Mouse (Mus musculus) limb, embryonic 13.5 days (tissue): ENCODE results near the gene Nudt17. TPM values are rescaled to one million over a fixed set of nuclear protein-coding genes. Genes with fewer than 3 reads are reported as not detected.
"Not testable (repeated sequence)": the region's sequence is repeated elsewhere in the genome, so short reads cannot be mapped to it uniquely, and the experiment has no call there.

ENCODE experiments used
- ATAC-seq: fragments of 200-750 bp; cut with Nextera tagmentation; 2 replicates; pipeline ENCODE4 v1.8.0; 2017; ENCODE audit warnings: low read depth, moderate number of reproducible peaks, moderate TSS enrichment; ENCODE audit not compliant: low FRiP score
- H3K27ac ChIP-seq: fragments of 300-500 bp; sonication (generic); 2 replicates; pipeline ENCODE4 v1.5.1; 2015; ENCODE audit warnings: inconsistent platforms, mild to moderate bottlenecking, moderate library complexity
- H3K27me3 ChIP-seq: fragments of 300-500 bp; sonication (generic); 2 replicates; pipeline ENCODE4 v1.6.1; 2015; ENCODE audit warnings: mild to moderate bottlenecking, inconsistent platforms
- H3K36me3 ChIP-seq: fragments of 300-500 bp; sonication (generic); 2 replicates; pipeline ENCODE4 v1.6.1; 2015; ENCODE audit warnings: inconsistent platforms, mild to moderate bottlenecking, moderate library complexity
- H3K4me1 ChIP-seq: fragments of 300-500 bp; sonication (generic); 2 replicates; pipeline ENCODE4 v1.6.1; 2015; ENCODE audit warnings: inconsistent platforms
- H3K4me2 ChIP-seq: fragments of 300-500 bp; sonication (generic); replicated peaks from 2 replicates; pipeline ENCODE4 v1.6.1; 2015; ENCODE audit warnings: inconsistent platforms, mild to moderate bottlenecking, moderate library complexity
- H3K4me3 ChIP-seq: fragments of 300-500 bp; sonication (generic); 2 replicates; pipeline ENCODE4 v1.5.1; 2015; ENCODE audit warnings: moderate library complexity, mild to moderate bottlenecking, inconsistent platforms
- H3K9ac ChIP-seq: fragments of 300-500 bp; sonication (generic); 2 replicates; pipeline ENCODE4 v1.6.1; 2015; ENCODE audit warnings: mild to moderate bottlenecking, inconsistent platforms
- H3K9me3 ChIP-seq: fragments of 300-500 bp; sonication (generic); 2 replicates; pipeline ENCODE4 v1.6.1; 2016; ENCODE audit warnings: inconsistent platforms
- WGBS: fragments of 180-500 bp; shearing (Covaris S2); methylation state at CpG from one replicate; pipeline ENCODE4 v1.1.7; 2015; 5-methylcytosine and 5-hydroxymethylcytosine counted together
- polyA plus RNA-seq: library from polyadenylated mRNA; unstranded; fragments of >200 nt; fragmentation: Nextera tagmentation; extraction: Ambion mirVana; gene quantifications from 2 replicates; pipeline ENCODE4 v1.2.1, GENCODE M21; 2015

Nudt17 gene
- polyA plus RNA-seq, 1 experiment from 2014 or later: 13.8 TPM

- no peak for ATAC-seq
- Histone ChIP-seq H3K27ac (no peak overlapping the region), H3K9ac (peak overlapping the region; percentile 26; the same call in 1 of the 2 replicates), H3K36me3 (peaks cover 50% of the 10 kb centered on the region), H3K9me3 (no peaks in the 10 kb centered on the region), H3K4me3 (peak overlapping the region; percentile 1; the same call in 1 of the 2 replicates), H3K4me2 (peak overlapping the region; percentile 19; the same call in 1 of the 2 replicates), H3K27me3 (no peaks in the 10 kb centered on the region), H3K4me1 (peaks cover 28% of the 10 kb centered on the region)
- WGBS: 32% methylated on average over 19 of the region's 19 CpGs
These were observed 9.2 kb downstream of the Nudt17 start for GRCm38 (mm10) chr3:96698993-96699690.

GRCm38 (mm10) chr3:96696766-96697732 is 11.3 kb downstream of the Nudt17 start:
- peaks cover 31% of the 10 kb centered on the region for H3K36me3 ChIP-seq
- H3K9me3 ChIP-seq: no peaks in the 10 kb centered on the region
- ATAC-seq: peak; percentile 93
- WGBS: under 1% methylated on average over 68 of the region's 85 CpGs
- H3K27me3 ChIP-seq: no peaks in the 10 kb centered on the region
- peak overlapping the region; percentile 76 for H3K4me2 ChIP-seq
- H3K4me1 ChIP-seq: peaks cover 32% of the 10 kb centered on the region
- peak overlapping the region; percentile 85 for H3K9ac ChIP-seq
- H3K4me3 ChIP-seq: peak overlapping the region; percentile 77
- peak overlapping the region; percentile 94 for H3K27ac ChIP-seq

- peak within 1 kb of the TSS; percentile 77 for H3K4me3 ChIP-seq
- ATAC-seq: peak; percentile 84
- WGBS: under 1% methylated on average over 35 of the region's 35 CpGs
- H3K9ac ChIP-seq: peak within 1 kb of the TSS; percentile 85
- H3K27ac ChIP-seq: peak within 1 kb of the TSS; percentile 94
- H3K4me1 ChIP-seq: peaks cover 32% of the 10 kb centered on the region
- H3K9me3 ChIP-seq: no peaks in the 10 kb centered on the region
- peak within 1 kb of the TSS; percentile 76 for H3K4me2 ChIP-seq
- H3K36me3 ChIP-seq: peaks cover 23% of the 10 kb centered on the region
- no peaks in the 10 kb centered on the region for H3K27me3 ChIP-seq
These were observed 12.1 kb downstream of the Nudt17 start, which contains the start of gene Pias3 for GRCm38 (mm10) chr3:96696198-96696765. Gene Pias3, plus strand, starts transcription at chr3:96696384.

GRCm38 (mm10) chr3:96693579-96693978 is 14.8 kb downstream of the Nudt17 start:
- H3K27me3 ChIP-seq: no peaks in the 10 kb centered on the region
- no peak overlapping the region for H3K4me3 ChIP-seq
- WGBS: 93% methylated on average over 1 of the region's 1 CpGs
- H3K9ac ChIP-seq: no peak overlapping the region
- no peak overlapping the region for H3K27ac ChIP-seq
- no peak overlapping the region for H3K4me2 ChIP-seq
- no peak for ATAC-seq
- H3K4me1 ChIP-seq: peaks cover 21% of the 10 kb centered on the region
- no peaks in the 10 kb centered on the region for H3K9me3 ChIP-seq
- H3K36me3 ChIP-seq: no peaks in the 10 kb centered on the region

GRCm38 (mm10) chr3:96692506-96692905 is 15.9 kb downstream of the Nudt17 start:
- Histone ChIP-seq H3K9ac (no peak overlapping the region), H3K27me3 (no peaks in the 10 kb centered on the region), H3K36me3 (no peaks in the 10 kb centered on the region), H3K4me1 (peaks cover 10% of the 10 kb centered on the region), H3K4me2 (no peak overlapping the region), H3K4me3 (no peak overlapping the region), H3K9me3 (no peaks in the 10 kb centered on the region), H3K27ac (0 out of 2 replicates have a peak overlapping the region, but pooled peaks have one; percentile 6)
- 17% methylated on average over 3 of the region's 3 CpGs for WGBS
- ATAC-seq: no peak

- no peak for ATAC-seq
- H3K27me3 ChIP-seq: 0 out of 2 replicates have a peak, but pooled peaks cover 3% of the 10 kb centered on the region
- no peak overlapping the region for H3K9ac ChIP-seq
- no peaks in the 10 kb centered on the region for H3K9me3 ChIP-seq
- H3K27ac ChIP-seq: no peak overlapping the region
- no peaks in the 10 kb centered on the region for H3K36me3 ChIP-seq
- whole genome bisulfite sequencing: 52% methylated on average over 3 of the region's 3 CpGs
- H3K4me1 ChIP-seq: peaks cover 4% of the 10 kb centered on the region; the same call in 1 of the 2 replicates
- H3K4me2 ChIP-seq: no peak overlapping the region
- H3K4me3 ChIP-seq: no peak overlapping the region
These were observed 18.1 kb downstream of the Nudt17 start for GRCm38 (mm10) chr3:96690298-96690697.

GRCm38 (mm10) chr3:96688854-96689253 is 19.5 kb downstream of the Nudt17 start:
- no peak overlapping the region for H3K4me2 ChIP-seq
- H3K9me3 ChIP-seq: no peaks in the 10 kb centered on the region
- no peak overlapping the region for H3K4me3 ChIP-seq
- no peaks in the 10 kb centered on the region for H3K36me3 ChIP-seq
- H3K27ac ChIP-seq: no peak overlapping the region
- 78% methylated on average over 11 of the region's 11 CpGs for WGBS
- no peak overlapping the region for H3K9ac ChIP-seq
- ATAC-seq: no peak
- H3K27me3 ChIP-seq: peaks cover 15% of the 10 kb centered on the region
- peaks cover 14% of the 10 kb centered on the region; the same call in 1 of the 2 replicates for H3K4me1 ChIP-seq

GRCm38 (mm10) chr3:96686057-96686456 is 22.3 kb downstream of the Nudt17 start:
- not testable (repeated sequence) for H3K36me3 ChIP-seq, ATAC-seq, H3K4me3 ChIP-seq, H3K9ac ChIP-seq, H3K27ac ChIP-seq, H3K4me2 ChIP-seq, H3K9me3 ChIP-seq, H3K4me1 ChIP-seq
- WGBS: 89% methylated on average over 5 of the region's 5 CpGs
- H3K27me3 ChIP-seq: peaks cover 26% of the 10 kb centered on the region

- H3K27ac ChIP-seq: no peak overlapping the region
These were observed 23.6 kb downstream of the Nudt17 start for GRCm38 (mm10) chr3:96684822-96685156.

GRCm38 (mm10) chr3:96684151-96684821 is 24.1 kb downstream of the Nudt17 start:
- H3K9ac ChIP-seq: peak overlapping the region; percentile 53
- peaks cover 43% of the 10 kb centered on the region for H3K27me3 ChIP-seq
- no peaks in the 10 kb centered on the region for H3K9me3 ChIP-seq
- H3K27ac ChIP-seq: no peak overlapping the region
- peaks cover 10% of the 10 kb centered on the region; the same call in 1 of the 2 replicates for H3K4me1 ChIP-seq
- peak overlapping the region; percentile 34 for H3K4me3 ChIP-seq
- ATAC-seq: no peak
- H3K36me3 ChIP-seq: no peaks in the 10 kb centered on the region
- 49% methylated on average over 17 of the region's 17 CpGs for WGBS
- peak overlapping the region; percentile 61 for H3K4me2 ChIP-seq

More at GRCm38 (mm10) chr3:96684822-96685156, 23.6 kb downstream of the Nudt17 start:
- Histone ChIP-seq H3K4me1 (peaks cover 10% of the 10 kb centered on the region; the same call in 1 of the 2 replicates), H3K9me3 (no peaks in the 10 kb centered on the region), H3K9ac (peak overlapping the region; percentile 53), H3K36me3 (no peaks in the 10 kb centered on the region), H3K27me3 (peaks cover 38% of the 10 kb centered on the region), H3K4me3 (peak overlapping the region; percentile 34), H3K4me2 (peak overlapping the region; percentile 61)
- no peak for ATAC-seq
- WGBS: 16% methylated on average over 28 of the region's 28 CpGs

- WGBS: 86% methylated on average over 3 of the region's 3 CpGs
- Histone ChIP-seq H3K27ac (no peak overlapping the region), H3K9ac (0 out of 2 replicates have a peak overlapping the region, but pooled peaks have one; percentile 19), H3K27me3 (peaks cover 48% of the 10 kb centered on the region), H3K36me3 (no peaks in the 10 kb centered on the region), H3K4me3 (no peak overlapping the region), H3K4me1 (peaks cover 10% of the 10 kb centered on the region; the same call in 1 of the 2 replicates), H3K9me3 (no peaks in the 10 kb centered on the region), H3K4me2 (no peak overlapping the region)
- no peak for ATAC-seq
These were observed 24.9 kb downstream of the Nudt17 start for GRCm38 (mm10) chr3:96683496-96683895.
